Mouse (Mus musculus): Measurements from ENCODE around the gene Hpca.

DNA sequence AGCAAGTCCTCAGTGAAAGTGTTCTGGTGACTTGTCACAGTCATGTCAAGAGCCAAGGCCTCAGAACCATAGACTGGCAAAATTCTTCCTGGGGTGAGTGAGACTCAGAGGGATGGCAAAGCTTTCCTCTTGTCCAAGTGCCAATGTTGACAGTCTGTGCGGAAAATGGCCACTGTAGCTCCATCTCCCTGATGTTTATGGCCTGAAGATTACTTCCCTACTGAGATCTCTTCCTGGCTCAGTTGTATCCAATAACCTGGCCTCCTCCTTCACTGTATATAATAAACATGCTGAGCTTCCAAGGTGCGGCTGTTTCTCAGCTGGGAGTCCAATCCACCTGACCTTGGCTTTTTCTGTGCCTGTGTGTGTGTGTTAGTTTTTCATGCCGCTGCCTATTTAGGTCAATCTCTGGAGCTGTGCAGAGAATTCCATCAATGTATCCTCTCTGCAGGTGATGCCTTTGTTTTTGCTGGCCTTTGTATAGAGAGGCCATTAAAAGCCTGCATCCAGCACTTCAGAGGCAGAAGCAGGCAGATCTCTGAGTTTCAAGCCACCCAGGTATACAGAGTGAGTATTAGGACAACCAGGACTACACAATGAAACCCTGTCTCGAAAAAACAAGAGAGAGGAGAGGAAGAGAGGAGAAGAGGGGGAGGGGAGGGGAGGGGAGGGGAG is 39.9 kb upstream of the Hpca start:
- TF ChIP-seq CTCF (IDR thresholded peaks at IDR 0.05; ENCODE audit: low read depth, low read length) (no peak), POLR2A (IDR thresholded peaks at IDR 0.05; ENCODE audit: extremely low read depth, insufficient read depth, low read length) (no peak)
